Mouse (Mus musculus): ENCODE data around the gene 4930486L24Rik. TPM values are rescaled to one million over a fixed set of nuclear protein-coding genes. Genes with fewer than 3 reads are reported as not detected.

The 4930486L24Rik gene
- total and polyA plus RNA-seq, 3 experiments, result 0.47 TPM; not detected in 2

DNA sequence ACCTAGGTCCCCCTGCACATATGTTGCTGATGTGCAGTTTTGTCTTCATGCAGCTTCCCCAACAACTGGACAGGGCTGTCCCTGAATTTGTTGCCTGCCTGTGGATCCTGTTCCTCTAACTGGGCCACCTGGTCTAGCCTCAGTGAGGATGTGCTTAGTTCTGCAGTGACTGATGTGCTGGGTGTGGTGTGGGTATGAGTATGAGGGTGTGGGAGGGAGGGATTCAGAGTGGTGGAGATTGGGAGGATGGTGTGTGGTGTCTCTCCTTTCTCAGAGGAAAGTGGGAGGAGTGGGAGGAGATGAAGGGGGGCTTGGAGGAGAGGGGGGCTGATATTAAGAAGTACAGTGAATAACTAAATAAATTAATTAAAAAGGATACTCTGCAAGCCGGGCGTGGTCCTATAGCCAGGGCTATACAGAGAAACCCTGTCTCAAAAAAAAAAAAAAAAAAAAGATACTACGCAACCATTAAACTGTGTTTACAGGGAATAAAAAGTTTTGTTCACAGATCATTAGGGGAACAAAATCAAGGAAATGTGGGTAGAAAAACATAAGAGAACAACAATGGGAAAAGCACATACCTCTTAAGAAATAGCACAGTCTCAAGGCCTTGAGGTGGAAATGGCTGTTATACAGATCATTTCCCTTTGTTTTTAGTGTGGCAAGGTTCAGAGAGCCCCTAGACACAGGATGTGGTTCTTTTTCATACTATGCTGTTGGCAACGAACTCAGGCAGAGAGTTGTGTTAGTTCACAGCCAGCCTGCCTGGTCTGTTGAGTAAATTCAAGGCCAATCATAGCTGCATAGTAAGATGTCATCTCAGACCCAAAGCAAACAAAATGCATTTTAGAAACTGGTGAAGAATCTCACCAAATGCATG lies 15.8 kb downstream of the 4930486L24Rik start:
- intact Hi-C loops (cut with DNase I), result loop anchor here (1.0 to 5.0 kb wide), 3 partner anchors 49 to 114 kb away; partner anchors contain the start of genes Ctla2a, Ctla2b, Gm49391 and Gm49392
- DNase-seq, result peak in 1 of 2 experiments; percentile 23
- no peaks in the 10 kb centered on the region for H3K79me2 ChIP-seq (replicated peaks; ENCODE audit: control insufficient read depth, insufficient read depth, low read length)
- no peaks in the 10 kb centered on the region for H3K36me3 ChIP-seq (ENCODE audit: control insufficient read depth, insufficient read depth, low read length)
- TF ChIP-seq POLR2A (IDR thresholded peaks at IDR 0.05; ENCODE audit: insufficient read depth, low read depth, low read length) (no peak), CTCF (IDR thresholded peaks at IDR 0.05) (no peak), EP300 (IDR thresholded peaks at IDR 0.05; ENCODE audit: insufficient read depth, low read depth, low read length) (no peak)
- peaks cover 3% of the 10 kb centered on the region for H3K4me1 ChIP-seq (ENCODE audit: control insufficient read depth, insufficient read depth, low read length)
- H3K4me3 ChIP-seq, result no peak overlapping the region
- WGBS, result 54% methylated on average over 4 of the region's 4 CpGs
- H3K27me3 ChIP-seq (ENCODE audit: control insufficient read depth, insufficient read depth, low read length), result no peaks in the 10 kb centered on the region
- H3K27ac ChIP-seq, result peak overlapping the region; percentile 73
- H3K9ac ChIP-seq (ENCODE audit: low read depth, low read length), result no peak overlapping the region

DNA sequence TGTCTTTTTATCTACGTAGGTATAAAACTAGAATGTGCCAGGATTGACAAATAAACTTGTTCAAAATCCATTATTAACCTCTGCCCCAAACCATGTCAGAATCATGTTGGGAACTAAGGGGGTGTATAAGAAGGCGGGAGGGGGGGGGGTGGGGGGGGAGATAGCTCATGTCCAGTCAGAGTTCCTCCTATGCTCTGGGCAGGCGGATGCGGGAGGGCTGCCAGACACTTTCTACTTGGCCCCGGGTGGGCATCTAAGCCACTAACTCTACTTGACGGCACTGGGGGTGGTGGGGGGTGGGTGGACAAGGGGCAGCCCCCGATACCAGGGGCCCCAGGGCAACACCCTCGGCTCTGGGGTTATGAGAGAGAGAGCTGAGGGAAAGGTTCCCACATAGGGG lies 21.1 kb downstream of the 4930486L24Rik start:
- no peaks in the 10 kb centered on the region for H3K79me2 ChIP-seq (replicated peaks; ENCODE audit: control insufficient read depth, insufficient read depth, low read length)
- WGBS, result 62% methylated on average over 8 of the region's 8 CpGs
- H3K36me3 ChIP-seq (ENCODE audit: control insufficient read depth, insufficient read depth, low read length), result no peaks in the 10 kb centered on the region
- no peak for TF ChIP-seq EP300 (IDR thresholded peaks at IDR 0.05; ENCODE audit: insufficient read depth, low read depth, low read length)
- TF ChIP-seq POLR2A (IDR thresholded peaks at IDR 0.05; ENCODE audit: insufficient read depth, low read depth, low read length), result no peak
- TF ChIP-seq CTCF (IDR thresholded peaks at IDR 0.05), result no peak
- intact Hi-C loops (cut with DNase I), result no loop called here
- H3K9ac ChIP-seq (ENCODE audit: low read depth, low read length), result no peak overlapping the region
- no peak overlapping the region for H3K4me3 ChIP-seq
- no peaks in the 10 kb centered on the region for H3K27me3 ChIP-seq (ENCODE audit: control insufficient read depth, insufficient read depth, low read length)
- H3K27ac ChIP-seq, result no peak overlapping the region
- H3K4me1 ChIP-seq (ENCODE audit: control insufficient read depth, insufficient read depth, low read length), result peaks cover 1% of the 10 kb centered on the region; the same call in 1 of the 2 replicates
- DNase-seq, result no peak

- Histone ChIP-seq H3K4me3 (no peak overlapping the region), H3K36me3 (ENCODE audit: control insufficient read depth, insufficient read depth, low read length) (no peaks in the 10 kb centered on the region), H3K9ac (ENCODE audit: low read depth, low read length) (no peak overlapping the region), H3K27ac (no peak overlapping the region), H3K4me1 (ENCODE audit: control insufficient read depth, insufficient read depth, low read length) (no peaks in the 10 kb centered on the region), H3K27me3 (ENCODE audit: control insufficient read depth, insufficient read depth, low read length) (no peaks in the 10 kb centered on the region), H3K79me2 (replicated peaks; ENCODE audit: control insufficient read depth, insufficient read depth, low read length) (no peaks in the 10 kb centered on the region)
- TF ChIP-seq POLR2A (IDR thresholded peaks at IDR 0.05; ENCODE audit: insufficient read depth, low read depth, low read length) (no peak), CTCF (IDR thresholded peaks at IDR 0.05) (no peak), EP300 (IDR thresholded peaks at IDR 0.05; ENCODE audit: insufficient read depth, low read depth, low read length) (no peak)
- WGBS, result 65% methylated on average over 6 of the region's 6 CpGs
- DNase-seq, result no peak
- intact Hi-C loops (cut with DNase I), result no loop called here
Measured at GRCm38 (mm10) chr13:60842703-60843102, 21.6 kb downstream of the 4930486L24Rik start.

DNA sequence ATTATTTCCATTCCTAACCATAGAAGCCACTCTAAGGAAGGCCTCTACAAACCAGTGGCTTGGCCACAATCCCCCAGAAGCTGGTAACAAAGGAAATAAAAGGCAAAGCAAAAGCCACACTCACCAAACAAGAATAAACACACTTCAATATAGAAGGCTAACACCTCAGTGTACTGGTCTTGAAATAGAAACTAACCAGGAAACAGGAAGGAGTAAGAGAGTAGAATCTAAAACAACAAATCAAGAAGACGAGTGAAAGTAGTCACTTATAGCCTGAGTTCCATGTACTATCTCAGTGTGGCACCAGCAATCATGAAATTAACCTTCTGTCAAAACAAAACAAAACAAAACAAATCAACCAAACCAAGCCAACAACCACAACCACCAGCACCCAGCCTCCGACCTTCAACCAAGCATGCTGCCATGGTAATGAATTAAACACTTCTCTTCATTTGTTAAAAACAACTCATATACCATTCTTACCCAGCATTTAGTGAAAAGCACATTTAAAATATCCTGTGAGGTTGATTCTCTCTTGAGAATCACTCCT lies 24.8 kb downstream of the 4930486L24Rik start:
- H3K27me3 ChIP-seq (ENCODE audit: control insufficient read depth, insufficient read depth, low read length), result no peaks in the 10 kb centered on the region
- WGBS, result 49% methylated on average over 2 of the region's 2 CpGs
- no peaks in the 10 kb centered on the region for H3K36me3 ChIP-seq (ENCODE audit: control insufficient read depth, insufficient read depth, low read length)
- H3K4me3 ChIP-seq, result no peak overlapping the region
- no peak overlapping the region for H3K9ac ChIP-seq (ENCODE audit: low read depth, low read length)
- no peak for DNase-seq
- no peaks in the 10 kb centered on the region for H3K79me2 ChIP-seq (replicated peaks; ENCODE audit: control insufficient read depth, insufficient read depth, low read length)
- no peaks in the 10 kb centered on the region for H3K4me1 ChIP-seq (ENCODE audit: control insufficient read depth, insufficient read depth, low read length)
- intact Hi-C loops (cut with DNase I), result no loop called here
- H3K27ac ChIP-seq, result no peak overlapping the region
- TF ChIP-seq POLR2A (IDR thresholded peaks at IDR 0.05; ENCODE audit: insufficient read depth, low read depth, low read length), result no peak
- no peak for TF ChIP-seq CTCF (IDR thresholded peaks at IDR 0.05)
- TF ChIP-seq EP300 (IDR thresholded peaks at IDR 0.05; ENCODE audit: insufficient read depth, low read depth, low read length), result no peak

- peak; percentile 44; the same call in 1 of the 2 replicates for TF ChIP-seq EP300 (IDR thresholded peaks at IDR 0.05; ENCODE audit: insufficient read depth, low read depth, low read length)
- TF ChIP-seq POLR2A (IDR thresholded peaks at IDR 0.05; ENCODE audit: insufficient read depth, low read depth, low read length), result no peak
- TF ChIP-seq CTCF (IDR thresholded peaks at IDR 0.05), result peak; percentile 79
- Histone ChIP-seq H3K9ac (ENCODE audit: low read depth, low read length) (no peak overlapping the region), H3K4me1 (ENCODE audit: control insufficient read depth, insufficient read depth, low read length) (no peaks in the 10 kb centered on the region), H3K27ac (no peak overlapping the region), H3K27me3 (ENCODE audit: control insufficient read depth, insufficient read depth, low read length) (no peaks in the 10 kb centered on the region), H3K36me3 (ENCODE audit: control insufficient read depth, insufficient read depth, low read length) (no peaks in the 10 kb centered on the region), H3K4me3 (no peak overlapping the region), H3K79me2 (replicated peaks; ENCODE audit: control insufficient read depth, insufficient read depth, low read length) (no peaks in the 10 kb centered on the region)
- intact Hi-C loops (cut with DNase I), result loop anchor here (2.0 to 5.0 kb wide), 2 partner anchors 71 to 131 kb away; partner anchors contain the start of genes Ctla2b and Gm49392
- peak; percentile 45 to 51 for DNase-seq
- WGBS, result 31% methylated on average over 3 of the region's 3 CpGs
Measured at GRCm38 (mm10) chr13:60826052-60826451, 38.2 kb downstream of the 4930486L24Rik start.

All from heart, adult 2 months (tissue).